8 mouse cellular contexts compared by ENCODE assay signal in the genomic region with DNA sequence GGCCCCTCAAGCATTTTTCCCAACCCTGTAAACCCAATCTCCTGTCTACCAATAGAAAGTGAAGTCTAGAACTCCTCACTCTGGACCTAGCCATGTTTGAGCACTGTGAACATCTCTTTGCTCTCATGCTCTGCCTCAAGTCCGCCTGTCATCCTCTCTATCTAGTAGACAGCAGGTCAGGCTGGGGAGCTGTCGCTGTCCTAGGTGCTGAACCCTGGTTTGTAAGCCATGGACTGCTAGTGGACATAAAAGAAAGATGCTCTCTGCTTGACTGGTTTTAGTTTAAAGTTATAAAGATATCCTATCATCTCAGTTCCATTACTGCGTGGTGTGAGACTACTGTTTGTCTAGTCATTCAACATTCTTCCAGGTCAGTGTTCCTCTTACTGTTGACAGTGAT.
DNase-seq lines count a peak whose midpoint lies in the region; ATAC-seq lines count a peak whose summit lies in the region.

No protein-coding gene starts in this region.

- H3K4me2 ChIP-seq in kidney, embryonic 14.5 days (replicated peaks; ENCODE audit: low read depth, low read length), result no peak overlapping the region

- H3K36me3 ChIP-seq in kidney, embryonic 14.5 days (ENCODE audit: control insufficient read depth, insufficient read depth, low read length), result no peaks in the 10 kb centered on the region

- no peak overlapping the region for H3K27ac ChIP-seq in kidney, embryonic 14.5 days (ENCODE audit: low read depth, low read length)

- H3K27me3 ChIP-seq in kidney, embryonic 14.5 days (ENCODE audit: control insufficient read depth, insufficient read depth, low read length), result no peaks in the 10 kb centered on the region

- 20% methylated on average over 3 of the region's 3 CpGs for WGBS in kidney, embryonic 14.5 days

- DNase-seq in kidney, adult 9 months, result peak; percentile 31
- peak; percentile 22 for DNase-seq in adipocyte (ENCODE audit: low spot score)
- DNase-seq in gastrocnemius, postnatal 36 days, result peak; percentile 16 to 18
- DNase-seq in mesoderm, embryonic 11.5 days (ENCODE audit: low read depth, low spot score), result peak; percentile 82
- DNase-seq in spleen, adult 12 weeks (ENCODE audit: low spot score), result no peak
- DNase-seq in cerebellum, postnatal 25 days, result no peak

- no peak overlapping the region for H3K9ac ChIP-seq in kidney, embryonic 14.5 days (ENCODE audit: low read depth, low read length)

- ATAC-seq in kidney, embryonic 14.5 days (ENCODE audit: low FRiP score, low TSS enrichment), result no peak
- no peak for ATAC-seq in activated CD4-positive, CD25-positive, alpha-beta regulatory T cell, adult 4 months

- H3K9me3 ChIP-seq in kidney, embryonic 14.5 days (ENCODE audit: control insufficient read depth, low read length), result no peaks in the 10 kb centered on the region

- intact Hi-C loops in gastrocnemius, postnatal 36 days (cut with DNase I), result no loop called here

- H3K4me3 ChIP-seq in kidney, embryonic 14.5 days (ENCODE audit: low read length), result no peak overlapping the region

- H3K4me1 ChIP-seq in kidney, embryonic 14.5 days (ENCODE audit: control insufficient read depth, insufficient read depth, low read length), result no peaks in the 10 kb centered on the region

Comparison
In these comparisons a context has a peak if more than half of its experiments do, and no peak if none do; other contexts are left out.
1. DNase-seq: peak in kidney, adult 9 months (single experiment), adipocyte (single experiment), gastrocnemius, postnatal 36 days (2 of 2) and mesoderm, embryonic 11.5 days (single experiment); none in spleen, adult 12 weeks (single experiment) and cerebellum, postnatal 25 days (0 of 2).